In genomic region chr16:45070383-45071083, GRCm38 (mm10) we compare ENCODE assay signal across 10 mouse cellular contexts. TPM values are rescaled to one million over a fixed set of nuclear protein-coding genes. Genes with fewer than 3 reads are reported as not detected.
DNase-seq lines count a peak whose midpoint lies in the region; ATAC-seq lines count a peak whose summit lies in the region.
"Had no signal": no experiment of that assay in that cellular context is flagged by ENCODE, and none has a peak within 500 bp of the region (broad histone marks: within the 10 kb centered on the region; RNA-seq: fewer than 3 reads in every experiment).

No protein-coding gene starts in this region.

- intact Hi-C loops in gastrocnemius, postnatal 36 days (cut with DNase I) = no loop called here

- H3K9ac ChIP-seq in heart, embryonic 12.5 days = no peak overlapping the region
- H3K9ac ChIP-seq: liver, embryonic 13.5 days had no signal

- H3K4me2 ChIP-seq in heart, embryonic 12.5 days = no peak overlapping the region
- H3K4me2 ChIP-seq: liver, embryonic 13.5 days had no signal

- no peaks in the 10 kb centered on the region for H3K4me1 ChIP-seq in heart, embryonic 12.5 days (replicated peaks)
- H3K4me1 ChIP-seq: liver, embryonic 13.5 days had no signal

- no peak overlapping the region for H3K27ac ChIP-seq in heart, embryonic 12.5 days (ENCODE audit: poor library complexity, severe bottlenecking)
- H3K27ac ChIP-seq: kidney, postnatal 0 days; liver, embryonic 13.5 days had no signal

- no peak overlapping the region for H3K4me3 ChIP-seq in heart, embryonic 12.5 days
- H3K4me3 ChIP-seq: liver, embryonic 13.5 days had no signal

- no peak for ATAC-seq in heart, embryonic 12.5 days (ENCODE audit: insufficient number of reproducible peaks, low FRiP score)
- ATAC-seq in megakaryocyte, adult 5-6 weeks (ENCODE audit: poor library complexity, severe bottlenecking) = no peak

- peak; percentile 83 to 93 for DNase-seq in heart, adult 18-20 months
- DNase-seq in Muller cell, postnatal 12 days (ENCODE audit: inconsistent ontology term) = peak; percentile 76
- DNase-seq in gastrocnemius, postnatal 36 days = peak; percentile 57 to 71
- peak; percentile 67 for DNase-seq in lung, postnatal 14 days
- DNase-seq in layer of hippocampus, adult 8-10 months (ENCODE audit: low spot score in 2 of 2) = no peak
- no peak for DNase-seq in layer of hippocampus, postnatal 14 days (ENCODE audit: low spot score in 2 of 2)
- DNase-seq: liver, embryonic 13.5 days had no signal

- 78% methylated on average over 8 of the region's 8 CpGs for WGBS in heart, embryonic 12.5 days

- H3K9me3 ChIP-seq in heart, embryonic 12.5 days (replicated peaks) = no peaks in the 10 kb centered on the region
- H3K9me3 ChIP-seq: liver, embryonic 13.5 days had no signal

- H3K36me3 ChIP-seq in heart, embryonic 12.5 days = no peaks in the 10 kb centered on the region
- H3K36me3 ChIP-seq: liver, embryonic 13.5 days had no signal

- no peaks in the 10 kb centered on the region for H3K27me3 ChIP-seq in heart, embryonic 12.5 days (replicated peaks)
- H3K27me3 ChIP-seq: liver, embryonic 13.5 days had no signal

RNA-seq across cellular contexts. Expression of gene Ccdc80, which starts 22.7 kb away (rescaled TPM):
- 10 to 100 TPM; 48.8 to 52.1 TPM for total RNA-seq in heart, adult 18-20 months (2021)
- polyA plus RNA-seq in heart, embryonic 12.5 days (2016; fragmentation: Nextera tagmentation; extraction: Ambion mirVana) = 102 TPM in 2 replicates
- total RNA-seq in gastrocnemius, postnatal 36 days (2021) = 10 to 100 TPM; 20.0 to 30.0 TPM
- 1 to 10 TPM; 2.1 to 4.3 (median 3.5) TPM for total RNA-seq in layer of hippocampus, adult 8-10 months (2022)
- 1 to 10 TPM; 6.5 to 9.8 TPM for total RNA-seq in layer of hippocampus, postnatal 14 days (2021)
- 0.59 and 0.71 TPM in 2 replicates for total RNA-seq in megakaryocyte, adult 5-6 weeks (2015)
- 0.49 and 0.99 TPM in 2 replicates for total RNA-seq in megakaryocyte, adult 5-6 weeks (2017)

Comparison
In these comparisons a context has a peak if more than half of its experiments do, and no peak if none do; other contexts are left out.
1. DNase-seq: peak in heart, adult 18-20 months (2 of 2), Muller cell, postnatal 12 days (single experiment), gastrocnemius, postnatal 36 days (2 of 2) and lung, postnatal 14 days (single experiment); none in layer of hippocampus, adult 8-10 months (0 of 2) and layer of hippocampus, postnatal 14 days (0 of 2).